Mouse (Mus musculus): ENCODE data around the gene Tnrc6c. TPM values are rescaled to one million over a fixed set of nuclear protein-coding genes. Genes with fewer than 3 reads are reported as not detected.

Gene Tnrc6c
- total and polyA plus RNA-seq, 3 experiments = 6.9 to 16.7 (median 12.8) TPM

GRCm38 (mm10) chr11:117710815-117711294, 56.8 kb downstream of the Tnrc6c start:
- Histone ChIP-seq H3K27me3 (replicated peaks) (no peaks in the 10 kb centered on the region), H3K4me3 (replicated peaks in 1 of 3; ENCODE audit: low read depth in 2 of 3, low read length in 2 of 3, poor library complexity in 1 of 3) (no peak overlapping the region), H3K4me2 (ENCODE audit: insufficient read depth, low read depth, poor library complexity, severe bottlenecking) (no peak overlapping the region), H3K36me3 (replicated peaks in 1 of 2; ENCODE audit: control insufficient read depth in 1 of 2, insufficient read depth in 1 of 2, low read length in 1 of 2) (peaks cover 26 to 83% of the 10 kb centered on the region in 2 experiments), H3K27ac (ENCODE audit: insufficient read depth, low read depth) (no peak overlapping the region), H3K79me2 (replicated peaks; ENCODE audit: control insufficient read depth, extremely low read depth, insufficient read depth, poor library complexity, severe bottlenecking) (no peaks in the 10 kb centered on the region), H3K9me3 (replicated peaks; ENCODE audit: low read length) (no peaks in the 10 kb centered on the region), H3K9ac (ENCODE audit: insufficient read depth, low read depth) (no peak overlapping the region), H3K4me1 (ENCODE audit: control insufficient read depth in 1 of 2, insufficient read depth in 2 of 2) (peaks cover 0 to 11% of the 10 kb centered on the region in 2 experiments; a peak in 2 of 4 replicates)
- TF ChIP-seq UBTF (IDR thresholded peaks at IDR 0.05; ENCODE audit: low read depth, low read length) (no peak), RAD21 (IDR thresholded peaks at IDR 0.05; ENCODE audit: low read depth, low read length) (no peak), RCOR1 (conservative IDR thresholded peaks at IDR 0.05; ENCODE audit: low read depth, low read length) (no peak), MXI1 (IDR thresholded peaks at IDR 0.05; ENCODE audit: low read depth, low read length) (no peak), EP300 (IDR thresholded peaks at IDR 0.05; ENCODE audit: low read length) (no peak), MYC (IDR thresholded peaks at IDR 0.05; ENCODE audit: low read depth, low read length) (no peak), ZMIZ1 (IDR thresholded peaks at IDR 0.05; ENCODE audit: low read depth, low read length) (no peak), TCF12 (IDR thresholded peaks at IDR 0.05; ENCODE audit: low read depth, low read length) (no peak), GABPA (IDR thresholded peaks at IDR 0.05; ENCODE audit: insufficient replicate concordance, low read depth, low read length) (no peak), CHD2 (IDR thresholded peaks at IDR 0.05; ENCODE audit: low read length) (no peak), E2F4 (IDR thresholded peaks at IDR 0.05; ENCODE audit: insufficient replicate concordance, low read depth, low read length) (no peak), BHLHE40 (IDR thresholded peaks at IDR 0.05; ENCODE audit: low read depth, low read length) (no peak), MAX (IDR thresholded peaks at IDR 0.05; ENCODE audit: low read length) (no peak), MAFK (IDR thresholded peaks at IDR 0.05; ENCODE audit: insufficient replicate concordance, low read length) (no peak), IRF4 (IDR thresholded peaks at IDR 0.05; ENCODE audit: low read depth, low read length) (no peak), JUN (IDR thresholded peaks at IDR 0.05; ENCODE audit: insufficient read depth, low read depth, low read length) (no peak), SMC3 (IDR thresholded peaks at IDR 0.05; ENCODE audit: low read depth, low read length) (no peak), SIN3A (IDR thresholded peaks at IDR 0.05; ENCODE audit: low read length) (no peak), HCFC1 (IDR thresholded peaks at IDR 0.05; ENCODE audit: low read depth, low read length) (no peak), POLR2A (IDR thresholded peaks at IDR 0.05; ENCODE audit: low read depth, low read length) (no peak)
- dilution Hi-C loops (cut with MboI; ENCODE audit: extremely low pct_ligation_motif_present, extremely low pct_unique_long_range_greater_than_20kb, low sequenced_read_pairs) (no loop called here), in situ Hi-C loops (cut with MboI; ENCODE audit: low pct_ligation_motif_present, low pct_unique_long_range_greater_than_20kb, low sequenced_read_pairs) (loop anchor here (10.0 kb wide), 1 partner anchor 114 kb away; the partner anchor contains the start of genes Afmid and Tk1)
- DNase-seq (ENCODE audit: extremely low read depth) = no peak

- TF ChIP-seq PAX5 (IDR thresholded peaks at IDR 0.05; ENCODE audit: low read length) = no peak
- TF ChIP-seq EP300 (IDR thresholded peaks at IDR 0.05; ENCODE audit: low read length) = no peak
- TF ChIP-seq NELFE (IDR thresholded peaks at IDR 0.05; ENCODE audit: low read depth, low read length) = no peak
- no peak for TF ChIP-seq ELF1 (IDR thresholded peaks at IDR 0.05; ENCODE audit: low read depth, low read length)
- TF ChIP-seq CHD2 (IDR thresholded peaks at IDR 0.05; ENCODE audit: low read length) = no peak
- no peak for TF ChIP-seq BHLHE40 (IDR thresholded peaks at IDR 0.05; ENCODE audit: low read depth, low read length)
- no peak for TF ChIP-seq ETS1 (conservative IDR thresholded peaks at IDR 0.05; ENCODE audit: low read depth, low read length)
- H3K4me3 ChIP-seq (replicated peaks in 1 of 3; ENCODE audit: low read depth in 2 of 3, low read length in 2 of 3, poor library complexity in 1 of 3) = no peak overlapping the region
- H3K36me3 ChIP-seq (replicated peaks in 1 of 2; ENCODE audit: control insufficient read depth in 1 of 2, insufficient read depth in 1 of 2, low read length in 1 of 2) = peaks cover 30 to 82% of the 10 kb centered on the region in 2 experiments
- dilution Hi-C loops (cut with MboI; ENCODE audit: extremely low pct_ligation_motif_present, extremely low pct_unique_long_range_greater_than_20kb, low sequenced_read_pairs) = no loop called here
- H3K9ac ChIP-seq (ENCODE audit: insufficient read depth, low read depth) = no peak overlapping the region
- H3K9me3 ChIP-seq (replicated peaks; ENCODE audit: low read length) = no peaks in the 10 kb centered on the region
- peaks cover 0 to 16% of the 10 kb centered on the region in 2 experiments; a peak in 2 of 4 replicates for H3K4me1 ChIP-seq (ENCODE audit: control insufficient read depth in 1 of 2, insufficient read depth in 2 of 2)
- no peak for DNase-seq (ENCODE audit: extremely low read depth)
- H3K79me2 ChIP-seq (replicated peaks; ENCODE audit: control insufficient read depth, extremely low read depth, insufficient read depth, poor library complexity, severe bottlenecking) = no peaks in the 10 kb centered on the region
- H3K27me3 ChIP-seq (replicated peaks) = no peaks in the 10 kb centered on the region
- H3K4me2 ChIP-seq (ENCODE audit: insufficient read depth, low read depth, poor library complexity, severe bottlenecking) = no peak overlapping the region
- in situ Hi-C loops (cut with MboI; ENCODE audit: low pct_ligation_motif_present, low pct_unique_long_range_greater_than_20kb, low sequenced_read_pairs) = loop anchor here (10.0 kb wide), 1 partner anchor 113 kb away; the partner anchor contains the start of genes Afmid and Tk1
- H3K27ac ChIP-seq (ENCODE audit: insufficient read depth, low read depth) = no peak overlapping the region
Observed at GRCm38 (mm10) chr11:117712065-117712464, 58.0 kb downstream of the Tnrc6c start.
